ENCODE assay signal across 22 mouse cellular contexts in the genomic region with DNA sequence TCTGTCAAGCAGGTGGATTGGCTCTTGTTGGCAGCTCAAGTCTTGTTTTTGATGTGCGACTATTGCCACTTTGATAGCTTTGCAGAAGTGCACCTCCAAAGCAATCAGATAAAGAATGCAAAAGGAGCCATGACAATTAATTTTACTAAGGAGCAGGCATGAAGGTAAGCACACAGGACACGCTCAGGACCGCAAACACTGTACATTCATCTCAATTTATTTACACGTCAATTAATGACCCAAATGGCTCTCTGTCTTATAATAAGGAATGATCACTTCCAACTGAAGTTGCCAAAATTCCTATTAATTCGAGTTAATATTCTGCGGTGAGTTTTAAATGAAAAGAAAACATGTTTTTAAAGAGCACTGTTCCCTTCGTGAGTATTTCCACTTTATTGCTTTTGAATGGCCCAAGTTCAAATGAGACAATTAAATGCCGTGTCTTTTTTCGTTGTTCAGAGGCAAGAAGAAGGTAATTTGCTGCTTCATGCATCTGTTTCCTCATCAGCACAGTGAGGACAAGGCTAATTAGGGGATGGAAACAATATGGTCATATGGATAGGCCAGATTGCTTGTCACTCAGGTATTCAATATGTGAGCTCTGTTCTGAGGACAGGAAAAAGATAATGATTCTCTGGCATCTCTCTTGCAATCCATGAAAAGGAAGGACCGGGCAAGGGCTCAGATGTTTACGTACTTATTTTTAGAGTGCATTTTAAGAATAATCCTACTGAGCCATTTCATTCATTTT.
"Had no signal": no experiment of that assay in that cellular context is flagged by ENCODE, and none has a peak within 500 bp of the region (broad histone marks: within the 10 kb centered on the region; RNA-seq: fewer than 3 reads in every experiment).

No protein-coding gene starts in this region.

- H3K4me3 ChIP-seq: limb, embryonic 10.5 days; limb, embryonic 13.5 days; liver, embryonic 12.5 days; liver, embryonic 15.5 days; lung, embryonic 15.5 days; megakaryocyte, embryonic 14.5 days; midbrain, embryonic 15.5 days; neural tube, embryonic 12.5 days; neural tube, embryonic 15.5 days; stomach, embryonic 15.5 days had no signal

- H3K4me2 ChIP-seq: limb, embryonic 13.5 days; liver, embryonic 12.5 days; liver, embryonic 15.5 days; lung, embryonic 15.5 days; midbrain, embryonic 11.5 days; midbrain, embryonic 15.5 days; neural tube, embryonic 12.5 days; neural tube, embryonic 15.5 days; stomach, embryonic 15.5 days had no signal

- H3K36me3 ChIP-seq: limb, embryonic 10.5 days; limb, embryonic 13.5 days; liver, embryonic 12.5 days; liver, embryonic 15.5 days; lung, embryonic 15.5 days; midbrain, embryonic 15.5 days; neural tube, embryonic 12.5 days; neural tube, embryonic 15.5 days; stomach, embryonic 15.5 days had no signal

- H3K27me3 ChIP-seq: limb, embryonic 13.5 days; liver, embryonic 12.5 days; liver, embryonic 15.5 days; lung, embryonic 15.5 days; megakaryocyte, embryonic 14.5 days; midbrain, embryonic 15.5 days; neural tube, embryonic 12.5 days; neural tube, embryonic 15.5 days; stomach, embryonic 15.5 days had no signal

- H3K9ac ChIP-seq: limb, embryonic 13.5 days; liver, embryonic 12.5 days; liver, embryonic 15.5 days; lung, embryonic 15.5 days; midbrain, embryonic 15.5 days; neural tube, embryonic 12.5 days; neural tube, embryonic 15.5 days; stomach, embryonic 15.5 days had no signal

- DNase-seq: kidney, adult 9 months; kidney, postnatal 14 days; kidney, postnatal 4 days; liver; lung, adult 18-20 months; lung, postnatal 10 days; lung, postnatal 36 days; right cerebral cortex, adult 18-20 months; right cerebral cortex, postnatal 14 days; right cerebral cortex, postnatal 4 days; thymus, postnatal 36 days had no signal

- ATAC-seq: liver, embryonic 12.5 days; midbrain, embryonic 15.5 days had no signal

- H3K27ac ChIP-seq: limb, embryonic 10.5 days; limb, embryonic 13.5 days; liver, embryonic 12.5 days; liver, embryonic 15.5 days; lung, embryonic 15.5 days; midbrain, embryonic 15.5 days; neural tube, embryonic 12.5 days; neural tube, embryonic 15.5 days; stomach, embryonic 15.5 days had no signal

- H3K9me3 ChIP-seq: limb, embryonic 10.5 days; limb, embryonic 13.5 days; liver, embryonic 12.5 days; liver, embryonic 15.5 days; lung, embryonic 15.5 days; megakaryocyte, embryonic 14.5 days; midbrain, embryonic 15.5 days; neural tube, embryonic 12.5 days; neural tube, embryonic 15.5 days; stomach, embryonic 15.5 days had no signal

- H3K4me1 ChIP-seq: limb, embryonic 10.5 days; limb, embryonic 13.5 days; liver, embryonic 12.5 days; liver, embryonic 15.5 days; lung, embryonic 15.5 days; megakaryocyte, embryonic 14.5 days; midbrain, embryonic 15.5 days; neural tube, embryonic 12.5 days; neural tube, embryonic 15.5 days; stomach, embryonic 15.5 days had no signal
